Mouse (Mus musculus) liver, postnatal 0 days (tissue): ENCODE measurements around the gene Cyren.
A peak's percentile ranks its signal among the peaks of the same experiment; 100 is the strongest.

Experiments used
- CTCF ChIP-seq: sonication (generic); IDR thresholded peaks from 2 replicates; pipeline ENCODE4 v1.5.1; 2016; ENCODE audit warnings: antibody characterized with exemption, low read depth
- EP300 ChIP-seq: IDR thresholded peaks from 2 replicates; pipeline ENCODE4 v1.6.1; 2016; ENCODE audit warnings: antibody characterized with exemption, low read depth, mild to moderate bottlenecking

GRCm38 (mm10) chr6:34869225-34869915, 8.5 kb downstream of the Cyren start:
- no peak for TF ChIP-seq CTCF
- peak; percentile 67; the same call in 1 of the 2 replicates for TF ChIP-seq EP300
